Mouse (Mus musculus): ENCODE measurements around the gene Serinc3.

GRCm38 (mm10) chr2:163646461-163647080 is 1.6 kb upstream of the Serinc3 start:
- TF ChIP-seq CTCF (IDR thresholded peaks at IDR 0.05; ENCODE audit: low read depth, low read length), result no peak
- TF ChIP-seq POLR2A (IDR thresholded peaks at IDR 0.05; ENCODE audit: borderline replicate concordance, low read depth, low read length), result no peak
